29 mouse cellular contexts compared by ENCODE assay signal in genomic region chr7:3150376-3150775, GRCm38 (mm10). TPM values are rescaled to one million over a fixed set of nuclear protein-coding genes. Genes with fewer than 3 reads are reported as not detected.
DNase-seq lines count a peak whose midpoint lies in the region; ATAC-seq and TF ChIP-seq lines count a peak whose summit lies in the region.
"Had no signal": no experiment of that assay in that cellular context is flagged by ENCODE, and none has a peak within 500 bp of the region (broad histone marks: within the 10 kb centered on the region; RNA-seq: fewer than 3 reads in every experiment).

No protein-coding gene starts in this region.

- no peak overlapping the region for H3K9ac ChIP-seq in intestine, embryonic 16.5 days (ENCODE audit: low read depth, low read length)
- no peak overlapping the region for H3K9ac ChIP-seq in lung, postnatal 0 days (replicated peaks; ENCODE audit: low read depth)
- H3K9ac ChIP-seq: embryonic facial prominence, embryonic 12.5 days; embryonic facial prominence, embryonic 15.5 days; forebrain, embryonic 13.5 days; heart, embryonic 12.5 days; heart, embryonic 15.5 days; hindbrain, embryonic 14.5 days had no signal

- peak; percentile 94 for DNase-seq in 3T3-L1 (ENCODE audit: low read depth, low spot score)
- peak; percentile 97 for DNase-seq in Muller cell, postnatal 12 days (ENCODE audit: inconsistent ontology term)
- peak; percentile 26 for DNase-seq in R1 (ENCODE audit: low read depth, low spot score)
- no peak for DNase-seq in lung, postnatal 4 days
- no peak for DNase-seq in lung, postnatal 0 days (ENCODE audit: low spot score)
- DNase-seq: adrenal gland, postnatal 14 days; B cell, adult 2 months; cerebellum, adult 11 months; cerebellum, adult 2 months; cerebellum, adult 9-11 months; cerebellum, postnatal 25 days; gastrocnemius, postnatal 10 days; gastrocnemius, postnatal 36 days; heart, postnatal 10 days; heart, postnatal 4 days; kidney, adult 2 months had no signal

- no peak overlapping the region for H3K4me2 ChIP-seq in intestine, embryonic 16.5 days (ENCODE audit: low read depth, low read length)
- H3K4me2 ChIP-seq in lung, postnatal 0 days (replicated peaks; ENCODE audit: low read depth, low read length), result no peak overlapping the region
- H3K4me2 ChIP-seq: embryonic facial prominence, embryonic 12.5 days; embryonic facial prominence, embryonic 15.5 days; forebrain, embryonic 13.5 days; heart, embryonic 12.5 days; heart, embryonic 15.5 days; hindbrain, embryonic 14.5 days had no signal

- H3K27ac ChIP-seq in intestine, embryonic 16.5 days (ENCODE audit: low read length), result no peak overlapping the region
- H3K27ac ChIP-seq in lung, postnatal 0 days (ENCODE audit: low read length), result no peak overlapping the region
- H3K27ac ChIP-seq: embryonic facial prominence, embryonic 12.5 days; embryonic facial prominence, embryonic 15.5 days; forebrain, embryonic 10.5 days; forebrain, embryonic 13.5 days; heart, embryonic 15.5 days; hindbrain, embryonic 14.5 days; hindbrain, postnatal 0 days had no signal

- TF ChIP-seq CTCF in lung, postnatal 0 days (IDR thresholded peaks at IDR 0.05), result no peak

- TF ChIP-seq EP300 in lung, postnatal 0 days (IDR thresholded peaks at IDR 0.05), result no peak

- no peaks in the 10 kb centered on the region for H3K9me3 ChIP-seq in intestine, embryonic 16.5 days (ENCODE audit: control insufficient read depth, low read length)
- no peaks in the 10 kb centered on the region for H3K9me3 ChIP-seq in lung, postnatal 0 days (ENCODE audit: low read length)
- H3K9me3 ChIP-seq: embryonic facial prominence, embryonic 15.5 days; heart, embryonic 15.5 days had no signal

- no peaks in the 10 kb centered on the region for H3K36me3 ChIP-seq in intestine, embryonic 16.5 days (ENCODE audit: control insufficient read depth, insufficient read depth, low read length)
- no peaks in the 10 kb centered on the region for H3K36me3 ChIP-seq in lung, postnatal 0 days (ENCODE audit: insufficient read depth, low read length)
- H3K36me3 ChIP-seq: embryonic facial prominence, embryonic 12.5 days; embryonic facial prominence, embryonic 15.5 days; forebrain, embryonic 10.5 days; heart, embryonic 12.5 days; heart, embryonic 15.5 days had no signal

- WGBS in intestine, embryonic 16.5 days, result 83% methylated on average over 1 of the region's 1 CpGs
- WGBS in lung, postnatal 0 days, result 50% methylated on average over 1 of the region's 1 CpGs

- no peaks in the 10 kb centered on the region for H3K27me3 ChIP-seq in intestine, embryonic 16.5 days (replicated peaks; ENCODE audit: control insufficient read depth, insufficient read depth, low read length)
- no peaks in the 10 kb centered on the region for H3K27me3 ChIP-seq in lung, postnatal 0 days (replicated peaks; ENCODE audit: insufficient read depth, low read length)
- H3K27me3 ChIP-seq: embryonic facial prominence, embryonic 12.5 days; embryonic facial prominence, embryonic 15.5 days; forebrain, embryonic 13.5 days; heart, embryonic 12.5 days; heart, embryonic 15.5 days had no signal

- H3K4me3 ChIP-seq in intestine, embryonic 16.5 days (ENCODE audit: low read length), result no peak overlapping the region
- no peak overlapping the region for H3K4me3 ChIP-seq in lung, postnatal 0 days (ENCODE audit: low read depth, low read length)
- H3K4me3 ChIP-seq: embryonic facial prominence, embryonic 12.5 days; embryonic facial prominence, embryonic 15.5 days; erythroblast, embryonic 14.5 days; forebrain, embryonic 10.5 days; forebrain, embryonic 13.5 days; heart, embryonic 12.5 days; heart, embryonic 15.5 days had no signal

- H3K4me1 ChIP-seq in intestine, embryonic 16.5 days (ENCODE audit: control insufficient read depth, insufficient read depth, low read length), result no peaks in the 10 kb centered on the region
- no peaks in the 10 kb centered on the region for H3K4me1 ChIP-seq in lung, postnatal 0 days (ENCODE audit: insufficient read depth, low read depth, low read length)
- H3K4me1 ChIP-seq: embryonic facial prominence, embryonic 12.5 days; embryonic facial prominence, embryonic 15.5 days; forebrain, embryonic 10.5 days; forebrain, embryonic 13.5 days; heart, embryonic 12.5 days; heart, embryonic 15.5 days had no signal

- ATAC-seq in intestine, embryonic 16.5 days, result no peak
- ATAC-seq in lung, postnatal 0 days, result no peak
- ATAC-seq: forebrain, embryonic 13.5 days; forebrain, embryonic 16.5 days; hindbrain, postnatal 0 days; inflammation-experienced regulatory T-cells, adult 6 months; intestine, postnatal 0 days had no signal

RNA-seq across cellular contexts. Expression of gene AU018091, which starts 18.6 kb away (rescaled TPM):
- not detected in 2 replicates for polyA plus RNA-seq in intestine, embryonic 16.5 days (2015; fragmentation: Nextera tagmentation; extraction: Ambion mirVana)
- polyA plus RNA-seq in lung, postnatal 0 days (2015; fragmentation: Nextera tagmentation; extraction: Ambion mirVana), result 0.14 and 0.17 TPM in 2 replicates
- polyA plus RNA-seq: cerebellum, adult 2 months; erythroblast, embryonic 14.5 days; forebrain, embryonic 13.5 days; forebrain, embryonic 16.5 days; heart, embryonic 15.5 days; hindbrain, embryonic 14.5 days; hindbrain, postnatal 0 days; inflammation-experienced regulatory T-cells, adult 6 months; intestine, postnatal 0 days; kidney, adult 2 months had no signal

Comparison
In these comparisons a context has a peak if more than half of its experiments do, and no peak if none do; other contexts are left out.
1. DNase-seq: peak in 3T3-L1 (single experiment), Muller cell, postnatal 12 days (single experiment) and R1 (single experiment); none in lung, postnatal 4 days (0 of 2) and lung, postnatal 0 days (single experiment).